Mouse (Mus musculus): ENCODE data around the gene 1110004F10Rik. TPM values are rescaled to one million over a fixed set of nuclear protein-coding genes. Genes with fewer than 3 reads are reported as not detected.
"Not testable (repeated sequence)": the region's sequence is repeated elsewhere in the genome, so short reads cannot be mapped to it uniquely, and the experiment has no call there.

1110004F10Rik gene
- polyA plus RNA-seq, 1 experiment = 105 TPM

DNA sequence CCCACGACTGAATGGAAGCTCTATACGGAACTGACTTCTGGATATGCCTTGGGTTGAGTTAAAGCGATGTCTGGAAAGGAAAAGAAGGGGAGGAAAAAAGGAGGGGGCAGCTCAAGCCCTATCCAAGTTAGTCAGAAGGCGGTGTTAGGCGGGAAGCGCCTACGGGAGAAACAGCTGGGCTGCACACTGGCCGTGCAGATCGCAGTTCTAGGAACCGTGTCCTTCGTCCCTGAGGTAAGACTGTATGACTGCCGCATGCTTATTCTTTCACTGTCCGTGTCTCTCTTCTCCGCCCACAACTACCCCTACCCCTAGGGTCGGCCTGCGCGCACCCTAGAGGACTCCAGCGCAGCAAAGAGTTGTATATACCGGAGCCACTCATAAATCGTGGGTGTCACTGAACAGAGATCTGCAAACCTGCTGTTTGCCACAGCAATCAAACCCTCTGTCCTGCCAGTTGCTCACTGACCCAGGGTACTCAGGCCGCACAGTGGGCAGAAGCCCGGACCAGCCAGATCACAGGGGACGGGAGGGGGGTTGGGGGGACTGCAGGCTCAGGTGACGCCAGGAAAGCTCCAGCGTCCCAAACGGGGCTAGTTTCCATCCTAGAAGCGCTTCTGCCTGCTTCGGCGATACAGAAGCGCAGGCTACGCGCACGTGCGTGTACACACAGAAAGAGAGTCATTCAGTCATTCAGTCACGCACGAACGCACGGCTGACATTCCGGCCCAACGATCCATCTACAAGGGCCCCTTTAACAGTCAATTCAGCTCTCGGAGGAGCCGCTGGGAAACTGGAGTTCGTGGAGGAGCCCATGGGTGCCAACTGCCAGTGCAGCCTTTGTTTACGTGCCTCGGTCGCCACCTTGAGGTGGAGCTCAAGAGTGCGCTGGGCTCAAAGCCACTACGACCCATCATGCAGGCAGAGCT, 605 bp downstream of the 1110004F10Rik start:
- DNase-seq = peak; percentile 80 to 87
- Histone ChIP-seq H3K4me1 (ENCODE audit: control insufficient read depth, insufficient read depth, low read length) (no peaks in the 10 kb centered on the region), H3K4me3 (replicated peaks; ENCODE audit: insufficient read depth, low read depth, low read length) (peak overlapping the region; percentile 74), H3K27ac (ENCODE audit: insufficient read depth, low read length) (no peak overlapping the region), H3K27me3 (ENCODE audit: control insufficient read depth, insufficient read depth, low read length) (peaks cover 1% of the 10 kb centered on the region; the same call in 1 of the 2 replicates)
- TF ChIP-seq CTCF (IDR thresholded peaks at IDR 0.05; ENCODE audit: borderline replicate concordance, insufficient read depth, low read depth, low read length) = peak; percentile 91
- TF ChIP-seq POLR2A (IDR thresholded peaks at IDR 0.05; ENCODE audit: borderline replicate concordance, insufficient read depth, low read length) = no peak
- WGBS = under 1% methylated on average over 48 of the region's 48 CpGs

DNA sequence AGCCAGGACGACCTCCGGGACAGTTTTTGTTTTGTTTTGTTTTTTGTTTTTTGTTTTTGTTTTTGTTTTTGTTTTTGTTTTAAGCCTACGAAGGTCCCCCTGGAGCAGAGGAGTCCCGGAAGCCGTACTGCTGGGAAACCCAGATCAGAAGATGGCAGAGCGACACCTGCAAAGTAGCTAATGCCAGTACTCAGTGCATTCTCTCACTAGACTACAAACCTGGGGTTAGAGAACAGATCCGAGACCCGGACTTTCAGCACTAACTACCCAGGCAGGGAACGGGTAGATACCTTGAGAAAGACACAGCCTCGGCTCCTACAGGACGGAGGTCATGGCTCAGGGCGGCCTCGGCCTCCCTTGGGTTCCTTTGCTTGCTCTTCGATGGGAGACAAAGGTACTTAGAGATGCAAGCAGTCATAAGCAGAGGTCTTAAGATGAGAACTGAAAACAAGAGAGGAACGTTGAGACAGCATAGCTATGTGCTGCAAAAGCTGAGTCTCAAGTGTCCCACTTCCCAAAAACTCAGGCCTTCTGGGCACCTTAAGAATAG, 1.3 kb downstream of the 1110004F10Rik start:
- DNase-seq = no peak
- H3K4me3 ChIP-seq (replicated peaks; ENCODE audit: insufficient read depth, low read depth, low read length) = no peak overlapping the region
- no peaks in the 10 kb centered on the region for H3K4me1 ChIP-seq (ENCODE audit: control insufficient read depth, insufficient read depth, low read length)
- peaks cover 1% of the 10 kb centered on the region; the same call in 1 of the 2 replicates for H3K27me3 ChIP-seq (ENCODE audit: control insufficient read depth, insufficient read depth, low read length)
- TF ChIP-seq POLR2A (IDR thresholded peaks at IDR 0.05; ENCODE audit: borderline replicate concordance, insufficient read depth, low read length) = no peak
- no peak for TF ChIP-seq CTCF (IDR thresholded peaks at IDR 0.05; ENCODE audit: borderline replicate concordance, insufficient read depth, low read depth, low read length)
- WGBS = 24% methylated on average over 15 of the region's 15 CpGs
- no peak overlapping the region for H3K27ac ChIP-seq (ENCODE audit: insufficient read depth, low read length)

DNA sequence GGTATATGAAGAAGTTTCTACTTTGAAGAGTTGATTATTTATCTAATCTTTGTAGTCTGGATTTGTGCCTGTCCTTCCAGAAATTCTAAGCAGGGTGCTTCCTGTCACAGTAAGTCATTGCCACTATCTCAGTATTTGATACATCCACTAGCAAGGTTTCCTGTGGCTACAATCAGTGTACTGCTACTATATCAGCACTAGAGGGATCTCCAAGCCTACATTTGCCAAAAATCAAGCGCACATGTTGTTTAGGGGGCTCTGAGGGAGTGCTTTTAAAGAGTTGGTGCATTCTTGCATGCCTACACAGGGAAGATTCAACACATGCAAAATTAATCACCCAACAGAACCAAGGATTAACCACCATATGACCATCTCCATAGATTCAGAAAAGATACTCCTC, 21.5 kb downstream of the 1110004F10Rik start:
- Histone ChIP-seq H3K4me1 (ENCODE audit: control insufficient read depth, insufficient read depth, low read length) (no peaks in the 10 kb centered on the region), H3K27ac (ENCODE audit: insufficient read depth, low read length) (no peak overlapping the region), H3K27me3 (ENCODE audit: control insufficient read depth, insufficient read depth, low read length) (no peaks in the 10 kb centered on the region), H3K4me3 (replicated peaks; ENCODE audit: insufficient read depth, low read depth, low read length) (no peak overlapping the region)
- WGBS = 45% methylated on average over 1 of the region's 1 CpGs
- no peak for DNase-seq
- TF ChIP-seq POLR2A (IDR thresholded peaks at IDR 0.05; ENCODE audit: borderline replicate concordance, insufficient read depth, low read length) (no peak), CTCF (IDR thresholded peaks at IDR 0.05; ENCODE audit: borderline replicate concordance, insufficient read depth, low read depth, low read length) (no peak)

DNA sequence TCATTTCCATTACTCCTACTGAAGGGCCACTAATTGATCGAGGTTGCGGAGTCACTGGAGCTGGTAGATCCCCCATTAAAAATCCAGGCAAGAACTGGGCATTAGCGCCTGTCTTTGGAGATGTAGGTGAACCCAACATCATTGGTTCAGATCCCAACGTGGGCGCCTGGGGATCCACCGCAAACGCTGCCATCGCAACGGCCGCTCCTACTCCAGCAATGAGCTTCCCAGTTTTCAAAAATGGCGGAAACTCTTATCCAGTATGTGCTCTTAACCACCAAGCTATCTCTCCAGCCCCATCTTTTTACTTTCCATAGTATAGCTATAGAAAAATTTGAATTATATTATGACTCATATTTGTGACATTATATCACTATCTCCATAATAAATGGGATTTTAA, 45.2 kb downstream of the 1110004F10Rik start, which contains the start of gene Gm4353:
Gm4353 (minus strand) TSS at position 270 of the 400 bp plus-strand sequence.
- not testable (repeated sequence) for H3K4me3 ChIP-seq (replicated peaks; ENCODE audit: insufficient read depth, low read depth, low read length); H3K27ac ChIP-seq (ENCODE audit: insufficient read depth, low read length); DNase-seq; H3K4me1 ChIP-seq (ENCODE audit: control insufficient read depth, insufficient read depth, low read length); H3K27me3 ChIP-seq (ENCODE audit: control insufficient read depth, insufficient read depth, low read length)
- 97% methylated on average over 11 of the region's 11 CpGs for WGBS

DNA sequence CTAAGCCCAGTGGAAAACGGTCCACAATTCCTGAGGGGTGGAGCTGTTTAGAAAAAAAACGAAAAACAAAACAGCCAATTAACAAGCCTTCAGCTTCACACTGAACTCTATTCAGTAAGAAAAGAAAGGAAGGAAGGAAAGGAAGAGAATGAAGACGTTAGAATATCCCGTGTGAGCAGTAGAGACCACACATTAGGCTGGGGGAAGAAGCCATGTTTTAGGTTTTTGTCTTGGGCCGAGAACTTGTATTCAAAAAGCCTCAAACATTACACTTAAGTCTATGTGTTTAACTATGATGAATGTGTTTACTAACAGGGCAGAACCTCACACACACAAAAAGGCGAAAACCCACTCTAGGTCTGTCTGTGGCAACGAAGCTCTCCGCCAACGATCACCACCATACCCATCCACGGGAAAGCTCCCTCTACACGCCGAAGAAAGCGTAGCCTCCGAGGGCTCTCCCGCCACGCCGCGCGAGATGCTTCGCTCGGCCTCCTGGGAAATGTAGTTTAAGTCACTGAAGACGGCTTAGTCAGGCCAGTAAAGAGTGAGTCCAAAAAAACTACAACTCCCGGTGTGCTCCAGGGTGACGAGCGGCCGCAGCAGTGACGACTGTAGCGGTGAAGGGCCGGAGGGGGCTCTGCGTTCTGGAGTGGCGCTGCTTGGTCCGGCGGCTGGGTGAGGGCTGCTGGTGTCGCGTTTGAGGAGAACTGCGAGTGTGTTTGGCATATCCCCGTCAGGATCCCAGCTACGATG, 53.7 kb downstream of the 1110004F10Rik start:
- Histone ChIP-seq H3K27ac (ENCODE audit: insufficient read depth, low read length) (peak overlapping the region; percentile 94), H3K27me3 (ENCODE audit: control insufficient read depth, insufficient read depth, low read length) (no peaks in the 10 kb centered on the region), H3K4me3 (replicated peaks; ENCODE audit: insufficient read depth, low read depth, low read length) (peak overlapping the region; percentile 71), H3K4me1 (ENCODE audit: control insufficient read depth, insufficient read depth, low read length) (peaks cover 7% of the 10 kb centered on the region)
- peak; percentile 97 for DNase-seq
- peak; percentile 94 for TF ChIP-seq POLR2A (IDR thresholded peaks at IDR 0.05; ENCODE audit: borderline replicate concordance, insufficient read depth, low read length)
- TF ChIP-seq CTCF (IDR thresholded peaks at IDR 0.05; ENCODE audit: borderline replicate concordance, insufficient read depth, low read depth, low read length) = peak; percentile 39; the same call in 1 of the 2 replicates
- WGBS = under 1% methylated on average over 38 of the region's 38 CpGs

DNA sequence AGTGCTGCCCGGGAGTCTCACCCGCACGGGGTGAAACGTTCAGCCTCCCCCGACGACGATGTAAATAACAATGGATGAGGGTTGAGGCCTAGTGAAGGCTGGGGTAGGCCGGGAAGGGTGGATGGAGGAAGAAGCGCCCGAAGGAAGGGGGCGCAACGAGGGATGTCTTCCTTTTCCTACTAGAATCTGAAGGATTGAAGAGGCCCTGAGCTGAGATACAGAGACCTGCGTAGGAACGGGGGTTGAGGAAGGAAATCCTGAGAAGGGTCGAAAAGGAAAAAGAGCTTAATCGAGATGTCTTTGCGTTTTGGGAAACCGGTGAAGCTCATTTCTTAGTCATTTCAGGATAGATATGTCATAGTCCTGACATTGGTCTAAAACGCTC, 54.3 kb downstream of the 1110004F10Rik start:
- Histone ChIP-seq H3K4me3 (replicated peaks; ENCODE audit: insufficient read depth, low read depth, low read length) (peak overlapping the region; percentile 71), H3K4me1 (ENCODE audit: control insufficient read depth, insufficient read depth, low read length) (peaks cover 7% of the 10 kb centered on the region), H3K27ac (ENCODE audit: insufficient read depth, low read length) (peak overlapping the region; percentile 94), H3K27me3 (ENCODE audit: control insufficient read depth, insufficient read depth, low read length) (no peaks in the 10 kb centered on the region)
- 0 out of 2 replicates have a peak, but pooled peaks have one; percentile 19 for TF ChIP-seq CTCF (IDR thresholded peaks at IDR 0.05; ENCODE audit: borderline replicate concordance, insufficient read depth, low read depth, low read length)
- TF ChIP-seq POLR2A (IDR thresholded peaks at IDR 0.05; ENCODE audit: borderline replicate concordance, insufficient read depth, low read length) = no peak
- 1% methylated on average over 19 of the region's 19 CpGs for WGBS
- no peak for DNase-seq

DNA sequence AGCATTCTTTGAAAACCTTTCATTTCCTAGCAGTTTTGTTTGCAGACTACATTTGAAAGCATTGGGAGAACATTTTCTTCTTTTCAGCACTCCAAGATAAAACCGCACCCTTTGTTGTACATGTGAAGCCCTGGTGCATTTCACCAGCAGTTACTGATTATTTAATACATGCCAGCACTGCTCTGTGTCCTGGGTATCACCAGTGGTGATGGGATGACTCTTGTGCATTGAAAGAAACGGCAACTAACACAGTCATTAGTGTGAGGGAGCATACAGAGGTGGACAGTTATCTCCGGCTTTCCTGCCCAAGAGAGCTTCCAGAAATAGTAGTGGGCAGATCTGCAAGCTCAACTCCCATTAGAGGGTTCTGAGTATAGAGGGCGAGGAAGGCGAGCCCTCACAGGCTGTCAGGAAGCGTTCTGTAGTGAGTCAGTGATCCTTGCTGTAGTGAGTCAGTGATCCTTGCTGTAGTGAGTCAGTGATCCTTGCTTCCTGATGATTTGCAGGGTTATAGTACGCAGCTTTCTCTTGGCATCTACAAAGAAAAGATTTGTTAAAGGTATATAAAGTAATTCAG, 60.8 kb downstream of the 1110004F10Rik start:
- Histone ChIP-seq H3K27me3 (ENCODE audit: control insufficient read depth, insufficient read depth, low read length) (no peaks in the 10 kb centered on the region), H3K27ac (ENCODE audit: insufficient read depth, low read length) (no peak overlapping the region), H3K4me3 (replicated peaks; ENCODE audit: insufficient read depth, low read depth, low read length) (no peak overlapping the region), H3K4me1 (ENCODE audit: control insufficient read depth, insufficient read depth, low read length) (peaks cover 2% of the 10 kb centered on the region)
- WGBS = 72% methylated on average over 7 of the region's 7 CpGs
- TF ChIP-seq POLR2A (IDR thresholded peaks at IDR 0.05; ENCODE audit: borderline replicate concordance, insufficient read depth, low read length) (no peak), CTCF (IDR thresholded peaks at IDR 0.05; ENCODE audit: borderline replicate concordance, insufficient read depth, low read depth, low read length) (no peak)
- DNase-seq = no peak
